Comparison of ENCODE assay signal across 10 mouse cellular contexts in genomic region chr6:5390952-5391351, GRCm38 (mm10). TPM values are rescaled to one million over a fixed set of nuclear protein-coding genes. Genes with fewer than 3 reads are reported as not detected.
A peak's percentile ranks its signal among the peaks of the same experiment; 100 is the strongest.
DNase-seq lines count a peak whose midpoint lies in the region; ATAC-seq and TF ChIP-seq lines count a peak whose summit lies in the region.
"Had no signal": no experiment of that assay in that cellular context is flagged by ENCODE, and none has a peak within 500 bp of the region (broad histone marks: within the 10 kb centered on the region; RNA-seq: fewer than 3 reads in every experiment).

No protein-coding gene starts in this region.

- TF ChIP-seq CTCF in brain, embryonic 14.5 days (IDR thresholded peaks at IDR 0.05; ENCODE audit: borderline replicate concordance, extremely low read depth, insufficient read depth, insufficient read length) = no peak
- TF ChIP-seq CTCF in liver, postnatal 0 days (IDR thresholded peaks at IDR 0.05; ENCODE audit: low read depth) = no peak
- no peak for TF ChIP-seq CTCF in cerebellum, adult 2 months (IDR thresholded peaks at IDR 0.05; ENCODE audit: borderline replicate concordance, insufficient read depth, low read depth, low read length)

- 7% methylated on average over 10 of the region's 10 CpGs for WGBS in hindbrain, embryonic 12.5 days
- 27% methylated on average over 10 of the region's 10 CpGs for WGBS in liver, postnatal 0 days (ENCODE audit: insufficient replicate concordance)
- 41% methylated on average over 10 of the region's 10 CpGs for WGBS in cerebellum, adult 2 months

- no peaks in the 10 kb centered on the region for H3K36me3 ChIP-seq in hindbrain, embryonic 12.5 days
- H3K36me3 ChIP-seq in liver, postnatal 0 days (replicated peaks; ENCODE audit: insufficient read depth, low read length) = no peaks in the 10 kb centered on the region

- H3K27ac ChIP-seq in hindbrain, embryonic 12.5 days = no peak overlapping the region
- H3K27ac ChIP-seq in liver, postnatal 0 days (ENCODE audit: low read depth) = no peak overlapping the region; the same call in 1 of the 2 replicates
- no peak overlapping the region for H3K27ac ChIP-seq in cerebellum, adult 2 months (ENCODE audit: insufficient read depth, low read length)

- H3K27me3 ChIP-seq in hindbrain, embryonic 12.5 days = no peaks in the 10 kb centered on the region
- no peaks in the 10 kb centered on the region for H3K27me3 ChIP-seq in liver, postnatal 0 days (ENCODE audit: insufficient read depth, low read length)
- H3K27me3 ChIP-seq in cerebellum, adult 2 months (ENCODE audit: control insufficient read depth, insufficient read depth, low read length) = no peaks in the 10 kb centered on the region

- no peak for TF ChIP-seq POLR2A in brain, embryonic 14.5 days (IDR thresholded peaks at IDR 0.05; ENCODE audit: borderline replicate concordance, extremely low read depth, insufficient read depth, insufficient read length, poor library complexity, severe bottlenecking)
- no peak for TF ChIP-seq POLR2A in cerebellum, adult 2 months (IDR thresholded peaks at IDR 0.05; ENCODE audit: borderline replicate concordance, insufficient read depth, low read length)

- no peak for ATAC-seq in hindbrain, embryonic 12.5 days (ENCODE audit: low FRiP score)
- no peak for ATAC-seq in liver, postnatal 0 days

- TF ChIP-seq EP300 in liver, postnatal 0 days (IDR thresholded peaks at IDR 0.05; ENCODE audit: low read depth) = no peak

- H3K9ac ChIP-seq in hindbrain, embryonic 12.5 days = no peak overlapping the region
- peak overlapping the region; percentile 6; the same call in 1 of the 2 replicates for H3K9ac ChIP-seq in liver, postnatal 0 days (replicated peaks)

- peak; percentile 54 for DNase-seq in embryo, embryonic 10 days (ENCODE audit: low spot score)
- DNase-seq in embryo, embryonic 11 days = no peak
- peak; percentile 46 for DNase-seq in brain, embryonic 14.5 days (ENCODE audit: low read depth)
- no peak for DNase-seq in liver, postnatal 0 days
- no peak for DNase-seq in cerebellum, adult 2 months
- DNase-seq in gastrocnemius, postnatal 14 days = no peak
- DNase-seq in right cerebral cortex, adult 18-20 months = no peak
- DNase-seq: lung, adult 2 months had no signal

- H3K4me1 ChIP-seq in hindbrain, embryonic 12.5 days = peaks cover 8% of the 10 kb centered on the region; the same call in 1 of the 2 replicates
- peaks cover 1% of the 10 kb centered on the region for H3K4me1 ChIP-seq in liver, postnatal 0 days (ENCODE audit: insufficient read depth)
- no peaks in the 10 kb centered on the region for H3K4me1 ChIP-seq in cerebellum, adult 2 months (ENCODE audit: control insufficient read depth, insufficient read depth, low read length)

- intact Hi-C loops in gastrocnemius, postnatal 14 days (cut with DNase I; ENCODE audit: low total_unique reads) = no loop called here

- H3K9me3 ChIP-seq in hindbrain, embryonic 12.5 days (replicated peaks) = no peaks in the 10 kb centered on the region
- no peaks in the 10 kb centered on the region for H3K9me3 ChIP-seq in liver, postnatal 0 days (ENCODE audit: low read length)

- H3K4me2 ChIP-seq in hindbrain, embryonic 12.5 days (replicated peaks) = peak overlapping the region; percentile 50
- H3K4me2 ChIP-seq in liver, postnatal 0 days (ENCODE audit: low read depth, low read length) = peak overlapping the region; percentile 64

- peak overlapping the region; percentile 24 for H3K4me3 ChIP-seq in hindbrain, embryonic 12.5 days
- peak overlapping the region; percentile 42 for H3K4me3 ChIP-seq in liver, postnatal 0 days (ENCODE audit: low read depth, low read length)
- H3K4me3 ChIP-seq in cerebellum, adult 2 months (replicated peaks; ENCODE audit: insufficient read depth, low read depth, low read length) = no peak overlapping the region

RNA-seq across cellular contexts. Expression of gene Asb4, which starts 7.8 kb away (rescaled TPM):
- 19.1 and 20.4 TPM in 2 replicates for polyA plus RNA-seq in brain, embryonic 14.5 days (2012; rRNA removed)
- 18.7 and 28.8 TPM in 2 replicates for polyA plus RNA-seq in hindbrain, embryonic 12.5 days (2016; fragmentation: Nextera tagmentation; extraction: Ambion mirVana)
- 1.8 and 2.2 TPM in 2 replicates for polyA plus RNA-seq in liver, postnatal 0 days (2015; fragmentation: Nextera tagmentation; extraction: Ambion mirVana)
- 1.4 and 2.0 TPM in 2 replicates for polyA plus RNA-seq in cerebellum, adult 2 months (2012; rRNA removed)
- total RNA-seq in gastrocnemius, postnatal 14 days (2021) = 1 to 10 TPM; 7.3 to 9.3 TPM
- total RNA-seq: common myeloid progenitor, adult 5-6 weeks had no signal

Comparison
In these comparisons a context has a peak if more than half of its experiments do, and no peak if none do; other contexts are left out.
1. DNase-seq: peak in embryo, embryonic 10 days (single experiment) and brain, embryonic 14.5 days (single experiment); none in embryo, embryonic 11 days (single experiment), liver, postnatal 0 days (single experiment), cerebellum, adult 2 months (0 of 2), gastrocnemius, postnatal 14 days (single experiment) and right cerebral cortex, adult 18-20 months (single experiment).